Mouse (Mus musculus) heart, adult 2 months (tissue): ENCODE results near the gene Lama5.

Source experiments
- CTCF ChIP-seq: fragments of 200-600 bp; IDR thresholded peaks from 2 replicates; pipeline ENCODE4 v1.8.1; 2022; ENCODE audit warnings: antibody characterized with exemption, mild to moderate bottlenecking, moderate library complexity
- POLR2A ChIP-seq: fragments of 200-500 bp; IDR thresholded peaks from 2 replicates; pipeline ENCODE4 v1.6.1; 2011; ENCODE audit warnings: mild to moderate bottlenecking, low read depth, low read length, control low read depth; ENCODE audit not compliant: insufficient read depth

GRCm38 (mm10) chr2:180221051-180221450, 4.6 kb downstream of the Lama5 start:
- TF ChIP-seq CTCF = no peak
- TF ChIP-seq POLR2A = no peak
